Mouse (Mus musculus): Measurements from ENCODE around the gene Celf2.

DNA sequence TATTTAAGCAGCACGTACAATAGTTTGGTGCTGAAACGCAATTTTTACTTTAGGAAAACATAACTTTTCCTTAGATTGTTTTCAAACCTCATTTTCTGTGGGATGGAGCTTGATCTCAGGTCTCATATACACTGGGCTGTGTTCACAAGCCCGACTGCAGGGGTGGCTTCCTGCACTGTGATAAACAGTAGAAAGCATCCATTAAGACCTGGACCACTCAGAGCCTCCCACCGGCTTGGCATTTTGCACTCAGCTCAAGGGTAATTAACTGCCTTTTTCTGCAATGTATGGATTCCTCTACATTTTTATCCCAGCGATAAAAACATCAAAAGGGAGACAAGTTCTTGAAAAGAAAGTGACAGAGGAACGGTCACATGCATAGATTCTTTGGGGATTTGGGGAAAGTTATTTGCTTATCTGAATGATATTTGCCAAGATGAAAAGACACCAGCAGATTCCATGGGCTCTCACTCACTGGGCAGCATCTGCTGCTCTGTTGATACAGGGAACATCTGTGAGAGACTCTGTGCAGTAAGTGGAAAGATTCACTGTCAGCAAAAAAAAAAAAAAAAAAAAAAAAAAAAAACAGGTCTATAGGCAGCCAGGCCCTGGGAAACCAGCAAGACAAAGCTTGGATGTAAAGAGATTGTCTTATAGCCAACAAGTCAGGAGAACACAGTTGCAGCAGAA is 465.4 kb downstream of the Celf2 start:
- no peak for TF ChIP-seq CTCF (IDR thresholded peaks at IDR 0.05; ENCODE audit: control insufficient read depth, insufficient read depth, insufficient replicate concordance, low read depth, low read length)
- no peak for TF ChIP-seq POLR2A (IDR thresholded peaks at IDR 0.05; ENCODE audit: control insufficient read depth, low read depth, low read length)
